Mouse (Mus musculus) embryonic facial prominence, embryonic 10.5 days (tissue): ENCODE results near the gene Tcf3. TPM values are rescaled to one million over a fixed set of nuclear protein-coding genes. Genes with fewer than 3 reads are reported as not detected.
A peak's percentile ranks its signal among the peaks of the same experiment; 100 is the strongest.

Experiments
- DNase-seq: peaks from one replicate; pipeline ENCODE4 v3.0.0-alpha.2; 2017; ENCODE audit warnings: low spot score
- H3K27ac ChIP-seq: fragments of 300-500 bp; sonication (generic); replicated peaks from 2 replicates; pipeline ENCODE4 v1.5.1; 2016; ENCODE audit warnings: mild to moderate bottlenecking
- H3K27me3 ChIP-seq: fragments of 300-500 bp; sonication (generic); replicated peaks from 2 replicates; pipeline ENCODE4 v1.6.1; 2016; ENCODE audit warnings: low read depth, mild to moderate bottlenecking; ENCODE audit not compliant: poor library complexity, severe bottlenecking
- H3K36me3 ChIP-seq: fragments of 300-500 bp; sonication (generic); replicated peaks from 2 replicates; pipeline ENCODE4 v1.6.1; 2016; ENCODE audit warnings: mild to moderate bottlenecking, moderate library complexity
- H3K4me1 ChIP-seq: fragments of 300-500 bp; sonication (generic); 2 replicates; pipeline ENCODE4 v1.6.1; 2016
- H3K4me3 ChIP-seq: fragments of 300-500 bp; sonication (generic); 2 replicates; pipeline ENCODE4 v1.5.1; 2016; ENCODE audit warnings: mild to moderate bottlenecking, moderate library complexity
- H3K9me3 ChIP-seq: fragments of 300-500 bp; sonication (generic); 2 replicates; pipeline ENCODE4 v1.6.1; 2016; ENCODE audit warnings: mild to moderate bottlenecking
- WGBS: fragments of 180-500 bp; shearing (Covaris S2); methylation state at CpG from one replicate; pipeline ENCODE4 v1.1.7; 2016; 5-methylcytosine and 5-hydroxymethylcytosine counted together
- polyA plus RNA-seq: library from polyadenylated mRNA; unstranded; fragments of >200 nt; fragmentation: Nextera tagmentation; extraction: Ambion mirVana; gene quantifications from 2 replicates; pipeline ENCODE4 v1.2.1, GENCODE M21; 2016

Tcf3 gene
- 225 and 235 TPM in 2 replicates for polyA plus RNA-seq

DNA sequence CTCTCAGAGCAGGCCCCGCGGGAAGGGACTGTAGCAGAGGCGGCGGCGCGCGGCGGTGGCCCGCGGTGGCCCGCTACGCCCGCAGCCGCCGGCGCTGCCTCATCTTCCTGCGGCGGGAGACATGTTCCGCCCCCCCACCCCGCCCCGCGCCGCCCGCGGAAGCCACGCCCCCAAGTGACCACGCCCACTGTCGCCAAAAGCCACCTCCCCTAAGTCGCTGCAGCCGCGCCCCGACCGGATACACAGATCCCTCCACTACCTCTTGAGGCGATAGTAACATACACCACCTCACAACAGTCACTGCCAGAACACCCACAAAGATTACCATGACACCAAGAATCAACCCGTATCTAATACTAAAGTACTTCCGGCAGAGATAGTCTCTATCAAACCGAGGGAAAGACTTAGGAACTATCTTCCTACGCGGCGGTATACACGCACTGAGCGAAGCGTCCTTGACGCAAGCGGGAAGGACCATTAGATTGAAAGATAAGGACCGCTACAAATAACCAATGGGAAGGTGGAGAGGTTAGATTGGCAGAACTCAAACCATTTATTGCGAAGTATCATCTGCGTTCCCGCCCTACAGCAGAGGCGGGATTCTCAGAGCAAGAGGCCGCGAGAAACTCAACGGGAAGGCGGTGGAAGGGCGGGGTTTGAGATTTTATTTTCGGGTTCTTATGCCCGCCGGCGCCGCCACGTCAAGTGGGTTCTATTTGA, at the start of gene Tcf3:
Gene Tcf3, minus strand, starts transcription at position 135 of the 720 bp plus-strand sequence.
- peaks cover 51% of the 10 kb centered on the region for H3K4me1 ChIP-seq
- peak within 1 kb of the TSS; percentile 100 for H3K27ac ChIP-seq
- H3K27me3 ChIP-seq = peaks cover 6% of the 10 kb centered on the region
- H3K4me3 ChIP-seq = peak within 1 kb of the TSS; percentile 97
- H3K36me3 ChIP-seq = peaks cover 27% of the 10 kb centered on the region
- DNase-seq = peak; percentile 96
- WGBS = under 1% methylated on average over 61 of the region's 61 CpGs
- no peaks in the 10 kb centered on the region for H3K9me3 ChIP-seq

DNA sequence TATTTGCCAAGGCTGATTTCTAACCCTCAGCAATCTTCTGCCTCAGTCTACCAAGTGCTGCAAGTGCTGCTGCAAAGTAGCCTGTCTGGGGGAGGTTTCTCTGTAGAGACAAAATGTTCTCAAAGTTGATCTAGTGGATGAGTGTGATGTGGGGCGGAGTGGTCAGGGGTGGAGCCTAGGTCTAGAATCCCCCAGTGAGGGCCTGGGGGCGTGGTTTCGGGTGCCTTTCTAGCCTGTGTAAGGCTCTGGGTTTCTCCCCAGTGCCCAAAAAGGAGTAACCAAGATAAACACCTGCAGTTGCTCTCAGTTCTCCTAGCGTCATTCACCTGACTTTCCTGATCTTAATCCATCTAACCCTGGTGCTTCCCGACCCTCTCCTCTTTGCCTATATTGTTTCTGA, 47.6 kb upstream of the Tcf3 start:
- Histone ChIP-seq H3K27me3 (peaks cover 91% of the 10 kb centered on the region), H3K27ac (no peak overlapping the region), H3K36me3 (no peaks in the 10 kb centered on the region), H3K4me3 (no peak overlapping the region), H3K9me3 (no peaks in the 10 kb centered on the region), H3K4me1 (peaks cover 12% of the 10 kb centered on the region)
- 13% methylated on average over 5 of the region's 5 CpGs for WGBS
- no peak for DNase-seq

DNA sequence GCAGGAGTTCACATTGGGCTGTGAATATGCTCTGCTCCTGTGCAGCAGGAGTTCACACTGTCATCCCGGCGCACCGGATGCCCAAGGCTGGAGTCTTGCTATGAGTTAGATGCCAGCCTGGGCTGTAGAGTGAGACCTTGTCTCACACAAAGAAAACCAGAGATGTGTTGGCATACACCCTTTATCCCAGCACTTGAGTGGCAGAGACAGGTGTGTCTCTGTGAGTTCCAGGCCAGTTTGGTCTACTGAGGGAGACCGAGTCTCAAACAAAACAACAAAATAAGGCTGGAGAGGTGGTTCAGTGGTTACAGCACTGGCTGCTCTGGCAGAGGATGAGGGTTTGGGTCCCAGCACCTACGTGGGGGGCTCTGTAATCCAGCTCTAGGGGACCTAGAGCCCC, 45.1 kb upstream of the Tcf3 start:
- H3K4me1 ChIP-seq = peaks cover 19% of the 10 kb centered on the region
- H3K4me3 ChIP-seq = no peak overlapping the region
- H3K9me3 ChIP-seq = no peaks in the 10 kb centered on the region
- WGBS = 81% methylated on average over 5 of the region's 5 CpGs
- H3K27ac ChIP-seq = no peak overlapping the region
- peaks cover 78% of the 10 kb centered on the region for H3K27me3 ChIP-seq
- DNase-seq = no peak
- H3K36me3 ChIP-seq = no peaks in the 10 kb centered on the region

DNA sequence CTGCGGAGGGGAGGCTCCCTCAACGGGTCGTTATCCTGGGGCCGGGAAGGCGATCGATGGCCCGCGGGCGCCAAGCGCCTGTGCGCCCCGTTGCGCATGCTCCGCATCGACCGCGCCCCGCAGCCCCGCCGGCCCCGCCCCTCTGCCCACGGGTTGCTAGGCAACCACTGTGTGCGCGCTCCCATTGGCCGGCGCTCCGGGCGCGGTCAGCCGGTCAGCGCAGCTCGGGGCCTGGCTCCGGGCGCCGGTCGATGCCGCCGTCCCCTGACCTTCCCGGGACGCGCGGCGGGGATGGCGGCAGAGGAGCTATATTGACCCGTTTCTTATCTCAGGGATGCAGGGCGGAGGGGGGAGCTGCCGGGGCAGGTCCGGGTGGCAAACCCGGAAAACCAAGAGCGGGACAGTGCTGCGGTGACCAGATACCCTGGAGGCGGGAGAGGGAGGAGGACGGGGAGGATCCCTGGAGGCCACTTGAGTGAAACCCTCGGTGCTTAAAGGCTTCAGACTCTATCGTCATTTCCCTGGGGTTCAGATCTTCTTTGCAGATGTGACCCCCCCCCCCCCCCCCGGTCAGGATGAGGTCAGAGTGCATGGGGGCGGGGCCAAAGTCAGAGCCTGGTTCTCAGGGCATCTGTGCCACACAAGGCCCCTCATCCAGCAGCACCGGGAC, 42.0 kb upstream of the Tcf3 start:
- WGBS = under 1% methylated on average over 58 of the region's 58 CpGs
- H3K27me3 ChIP-seq = peaks cover 78% of the 10 kb centered on the region
- H3K27ac ChIP-seq = peak overlapping the region; percentile 83
- peak overlapping the region; percentile 66 for H3K4me3 ChIP-seq
- H3K36me3 ChIP-seq = no peaks in the 10 kb centered on the region
- peaks cover 19% of the 10 kb centered on the region for H3K4me1 ChIP-seq
- DNase-seq = peak; percentile 94
- no peaks in the 10 kb centered on the region for H3K9me3 ChIP-seq

DNA sequence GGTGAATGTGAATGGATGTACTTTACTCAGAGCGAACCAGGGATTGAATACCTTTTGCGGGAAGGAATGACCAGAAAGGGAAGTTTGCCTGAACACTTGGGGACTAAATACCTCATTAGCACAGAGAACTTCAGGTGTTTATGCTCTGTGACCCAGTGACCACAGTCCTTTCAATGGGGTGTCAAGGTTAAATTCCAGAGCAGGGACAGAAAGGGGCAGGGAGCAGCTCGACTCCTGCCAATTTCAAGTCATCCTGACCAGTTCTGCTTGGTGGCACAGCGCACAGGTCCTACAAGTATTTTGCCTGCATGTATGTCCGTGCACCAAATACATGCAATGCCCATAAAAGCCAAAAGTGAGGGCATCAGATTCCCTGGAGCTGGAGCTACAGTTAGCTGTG, 31.6 kb upstream of the Tcf3 start:
- Histone ChIP-seq H3K36me3 (no peaks in the 10 kb centered on the region), H3K4me1 (peaks cover 11% of the 10 kb centered on the region), H3K9me3 (no peaks in the 10 kb centered on the region), H3K4me3 (no peak overlapping the region), H3K27ac (no peak overlapping the region), H3K27me3 (peaks cover 70% of the 10 kb centered on the region)
- 51% methylated on average over 5 of the region's 5 CpGs for whole genome bisulfite sequencing
- no peak for DNase-seq

DNA sequence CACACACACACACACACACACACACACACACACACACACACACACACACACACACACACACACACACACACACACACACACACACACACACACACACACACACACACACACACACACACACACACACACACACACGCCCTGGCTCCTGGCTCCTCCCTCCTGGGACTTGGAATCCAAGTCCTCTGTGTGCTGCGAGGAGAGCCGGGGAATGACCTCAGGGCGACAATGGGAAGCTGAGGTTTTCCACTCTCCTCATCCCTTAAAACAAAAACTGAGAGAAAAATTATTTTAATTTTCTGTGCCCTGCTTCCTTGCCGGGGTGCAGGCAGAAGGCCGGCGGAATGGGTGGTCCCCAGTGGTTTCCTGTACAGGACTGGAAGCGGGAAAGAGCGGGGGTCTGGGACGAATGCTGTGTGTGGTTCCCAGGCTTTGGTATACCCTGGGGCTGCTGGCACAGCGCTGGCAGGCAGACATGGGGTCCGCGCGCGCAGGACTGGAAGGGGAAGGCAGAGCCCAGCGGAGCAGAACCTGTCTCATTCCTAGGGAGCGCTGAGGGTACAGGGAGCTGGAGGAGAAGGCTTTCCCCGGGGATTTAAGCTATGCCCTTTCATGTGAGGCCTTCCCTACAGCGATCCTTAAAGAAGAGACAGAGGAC, 31.1 kb upstream of the Tcf3 start:
- DNase-seq = peak; percentile 43
- Histone ChIP-seq H3K36me3 (no peaks in the 10 kb centered on the region), H3K4me1 (peaks cover 11% of the 10 kb centered on the region), H3K27ac (no peak overlapping the region), H3K9me3 (no peaks in the 10 kb centered on the region), H3K4me3 (peak overlapping the region; percentile 25; the same call in 1 of the 2 replicates), H3K27me3 (peaks cover 65% of the 10 kb centered on the region)
- 5% methylated on average over 19 of the region's 19 CpGs for WGBS

DNA sequence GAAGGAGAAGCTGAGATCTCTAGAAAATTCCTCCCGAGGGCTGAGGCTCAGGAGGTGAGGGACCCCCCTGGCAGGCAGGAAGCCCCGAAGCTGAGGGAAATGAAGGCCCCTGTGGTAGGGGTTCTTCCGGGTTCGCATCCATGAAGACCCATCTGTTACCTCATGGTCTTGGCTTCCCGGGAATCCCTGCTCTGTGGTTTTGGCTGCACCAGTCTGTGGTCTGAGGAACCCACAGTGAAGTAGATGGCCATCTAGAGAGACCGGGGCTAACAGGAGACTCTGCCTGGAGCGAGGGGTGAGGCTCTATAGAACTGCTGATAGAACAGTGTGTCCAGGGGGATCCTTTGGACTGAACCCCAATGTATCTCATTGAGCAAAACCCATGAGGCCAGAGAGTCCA, 27.9 kb upstream of the Tcf3 start:
- Histone ChIP-seq H3K4me3 (no peak overlapping the region), H3K27ac (no peak overlapping the region), H3K9me3 (no peaks in the 10 kb centered on the region), H3K36me3 (no peaks in the 10 kb centered on the region), H3K4me1 (peaks cover 11% of the 10 kb centered on the region), H3K27me3 (peaks cover 45% of the 10 kb centered on the region)
- 79% methylated on average over 7 of the region's 7 CpGs for WGBS
- no peak for DNase-seq

DNA sequence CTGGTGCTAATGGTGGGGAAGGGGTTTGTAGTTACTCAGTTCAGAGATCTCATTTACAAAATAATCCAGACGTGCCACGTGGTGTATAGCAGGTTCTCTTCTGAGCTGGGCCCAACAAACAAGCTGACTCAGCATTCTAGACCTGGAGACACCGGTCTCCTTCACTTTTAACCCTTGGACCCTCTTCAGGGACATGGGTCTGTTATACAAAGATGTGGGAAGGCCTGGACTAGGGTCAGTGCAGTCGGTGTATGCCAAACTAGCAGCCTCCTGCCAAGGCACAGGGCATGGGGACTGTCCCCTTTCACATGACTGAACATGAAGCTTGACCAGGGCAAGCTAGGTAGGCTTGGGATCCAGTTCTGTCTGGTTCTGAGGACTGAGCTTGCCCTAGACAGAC, 26.9 kb upstream of the Tcf3 start:
- WGBS = 70% methylated on average over 4 of the region's 4 CpGs
- Histone ChIP-seq H3K27ac (no peak overlapping the region), H3K4me1 (peaks cover 11% of the 10 kb centered on the region), H3K27me3 (peaks cover 41% of the 10 kb centered on the region), H3K4me3 (no peak overlapping the region), H3K9me3 (no peaks in the 10 kb centered on the region), H3K36me3 (no peaks in the 10 kb centered on the region)
- DNase-seq = no peak

DNA sequence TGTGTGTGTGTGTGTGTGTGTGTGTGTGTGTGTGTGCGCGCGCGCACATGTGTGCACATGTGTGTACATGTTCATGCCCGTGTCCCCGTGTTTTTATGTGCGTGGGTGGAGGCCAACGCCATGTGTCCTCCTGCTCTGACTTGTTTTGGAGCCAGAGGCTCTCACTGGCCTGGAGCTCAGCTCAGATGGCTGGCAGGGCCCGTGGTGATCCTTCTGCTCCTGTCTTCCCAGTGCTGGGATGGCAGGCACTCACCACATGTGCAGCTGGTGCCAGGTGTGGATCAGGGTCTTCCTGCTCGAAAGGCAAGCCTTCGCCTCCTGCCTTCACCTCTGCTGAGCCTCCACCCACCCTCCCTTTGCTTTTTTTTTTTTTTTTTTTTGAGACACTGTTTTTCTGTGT, 26.2 kb upstream of the Tcf3 start:
- Histone ChIP-seq H3K4me1 (peaks cover 7% of the 10 kb centered on the region), H3K36me3 (no peaks in the 10 kb centered on the region), H3K27me3 (peaks cover 35% of the 10 kb centered on the region), H3K27ac (no peak overlapping the region), H3K9me3 (no peaks in the 10 kb centered on the region), H3K4me3 (no peak overlapping the region)
- no peak for DNase-seq
- 90% methylated on average over 11 of the region's 11 CpGs for WGBS

DNA sequence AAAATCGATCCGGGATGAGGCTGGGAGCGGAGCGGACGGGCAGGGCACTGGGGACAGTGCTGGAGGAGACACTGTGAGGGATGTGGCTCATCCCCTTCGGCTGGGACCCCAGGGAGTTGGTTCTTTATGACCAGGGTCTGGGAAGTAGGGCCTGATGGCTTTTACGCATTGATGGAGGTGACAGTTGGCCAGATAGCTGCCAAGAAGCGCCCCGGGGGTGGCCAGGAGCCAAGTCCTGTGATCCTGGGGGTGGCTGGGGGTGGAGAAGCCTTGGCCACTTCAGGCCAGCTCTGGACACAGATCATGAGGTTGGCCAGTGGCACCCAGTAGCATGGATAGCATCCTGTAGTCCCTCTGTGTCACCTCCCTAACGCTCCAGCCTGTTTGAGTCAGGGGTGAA, 25.8 kb upstream of the Tcf3 start:
- Histone ChIP-seq H3K9me3 (no peaks in the 10 kb centered on the region), H3K36me3 (no peaks in the 10 kb centered on the region), H3K27me3 (peaks cover 34% of the 10 kb centered on the region), H3K27ac (no peak overlapping the region), H3K4me3 (no peak overlapping the region), H3K4me1 (peaks cover 3% of the 10 kb centered on the region; the same call in 1 of the 2 replicates)
- WGBS = 88% methylated on average over 10 of the region's 10 CpGs
- DNase-seq = no peak

DNA sequence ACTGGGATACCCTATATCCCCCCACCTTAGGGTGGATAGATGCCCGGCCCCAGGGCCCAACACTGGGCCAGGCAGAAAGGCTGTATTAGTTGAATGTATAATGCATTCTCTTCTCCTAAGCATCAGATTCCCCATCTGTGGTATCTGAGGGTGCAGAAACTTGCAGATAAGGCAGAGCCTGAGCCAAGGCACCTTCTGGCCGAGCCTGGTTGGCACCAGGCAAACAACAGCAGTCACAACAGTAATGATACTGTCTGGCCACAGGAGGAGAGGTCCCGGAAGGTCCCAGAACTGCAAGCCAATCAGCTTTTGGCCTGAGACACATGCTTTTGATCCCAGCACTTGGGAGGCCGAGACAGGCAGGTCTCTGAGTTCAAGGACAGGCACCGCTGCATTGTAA, 22.2 kb upstream of the Tcf3 start:
- Histone ChIP-seq H3K36me3 (no peaks in the 10 kb centered on the region), H3K9me3 (no peaks in the 10 kb centered on the region), H3K27ac (no peak overlapping the region), H3K4me1 (peaks cover 3% of the 10 kb centered on the region), H3K4me3 (no peak overlapping the region), H3K27me3 (peaks cover 27% of the 10 kb centered on the region)
- DNase-seq = no peak
- 88% methylated on average over 5 of the region's 5 CpGs for WGBS

DNA sequence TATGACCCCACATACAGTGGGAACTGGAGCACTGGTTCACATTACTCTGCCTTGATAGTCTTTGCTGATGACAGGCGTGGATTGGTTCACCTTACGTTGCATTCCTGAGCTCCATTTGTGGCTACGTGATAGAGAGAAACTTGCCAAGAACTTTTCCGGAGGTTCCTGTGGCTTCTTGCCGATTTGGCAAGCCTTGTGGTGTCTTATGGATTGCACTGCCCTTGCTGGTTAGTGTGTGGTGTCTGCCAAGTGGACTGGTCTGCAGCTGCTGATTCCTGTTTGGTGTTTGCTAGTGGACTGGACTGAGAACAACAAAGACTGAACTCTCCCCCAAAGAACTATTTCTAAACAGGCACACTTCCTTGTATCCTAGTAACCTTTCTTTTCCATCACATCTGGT, 21.3 kb upstream of the Tcf3 start:
- 82% methylated on average over 5 of the region's 5 CpGs for WGBS

DNA sequence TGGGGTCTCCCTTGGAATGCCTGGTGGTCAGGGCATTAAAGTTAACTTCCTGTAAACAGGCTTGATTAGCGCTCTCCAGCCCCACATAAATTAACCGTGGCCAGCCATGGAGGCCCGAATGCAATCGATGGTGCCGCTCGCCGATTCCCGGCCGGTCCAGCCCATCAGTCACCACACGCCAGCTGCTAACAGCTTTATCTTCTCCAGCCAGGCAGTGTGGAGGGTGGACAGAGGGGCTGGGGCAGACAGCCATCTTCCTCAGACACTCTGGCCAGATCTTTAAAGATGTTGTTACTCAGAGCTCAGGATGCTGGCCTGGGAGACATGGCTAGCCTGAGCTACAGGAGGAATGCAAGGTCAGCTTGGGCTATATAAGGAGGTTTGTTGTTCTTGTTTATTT, 20.2 kb upstream of the Tcf3 start:
- Histone ChIP-seq H3K27ac (no peak overlapping the region), H3K4me3 (no peak overlapping the region), H3K27me3 (peaks cover 27% of the 10 kb centered on the region), H3K36me3 (no peaks in the 10 kb centered on the region), H3K9me3 (no peaks in the 10 kb centered on the region), H3K4me1 (peaks cover 8% of the 10 kb centered on the region)
- WGBS = 73% methylated on average over 10 of the region's 10 CpGs
- no peak for DNase-seq

More for the DNA sequence above, 21.3 kb upstream of the Tcf3 start:
- no peaks in the 10 kb centered on the region for H3K36me3 ChIP-seq
- no peak overlapping the region for H3K4me3 ChIP-seq
- no peak for DNase-seq
- peaks cover 29% of the 10 kb centered on the region for H3K27me3 ChIP-seq
- H3K4me1 ChIP-seq = peaks cover 7% of the 10 kb centered on the region
- no peak overlapping the region for H3K27ac ChIP-seq
- H3K9me3 ChIP-seq = no peaks in the 10 kb centered on the region
